Mouse (Mus musculus) brain, embryonic 14.5 days (tissue): ENCODE results near the gene Cdh1.

ENCODE experiments used
- CTCF ChIP-seq: fragments of 200-500 bp; IDR thresholded peaks from 2 replicates; pipeline ENCODE4 v1.5.1; 2012; ENCODE audit warnings: inconsistent platforms, mild to moderate bottlenecking, moderate library complexity, borderline replicate concordance; ENCODE audit not compliant: insufficient read depth, insufficient read length; ENCODE audit errors: extremely low read depth
- POLR2A ChIP-seq: fragments of 200-500 bp; IDR thresholded peaks from 2 replicates; pipeline ENCODE4 v1.6.1; 2012; ENCODE audit warnings: mild to moderate bottlenecking, inconsistent platforms, borderline replicate concordance; ENCODE audit not compliant: poor library complexity, insufficient read depth, insufficient read length, severe bottlenecking; ENCODE audit errors: extremely low read depth

DNA sequence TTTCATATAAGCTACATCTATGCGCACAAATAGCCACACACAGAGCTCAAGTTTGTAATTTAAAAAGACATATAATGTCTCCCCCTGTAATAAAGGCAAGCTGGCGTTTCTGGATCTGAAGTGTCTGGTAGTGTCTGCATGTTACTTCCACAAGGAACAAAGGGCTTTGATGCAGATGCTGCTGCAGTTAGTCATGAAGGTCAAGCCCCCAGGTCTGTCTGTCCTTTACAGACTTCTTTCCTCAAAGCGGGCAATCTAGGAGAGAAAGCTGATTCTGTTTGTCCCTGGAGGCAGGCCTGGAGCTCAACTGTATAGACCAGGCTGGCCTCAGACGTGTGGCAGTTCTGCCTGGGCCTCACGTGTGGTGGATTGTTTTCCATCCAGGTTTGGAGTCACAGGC, 26.3 kb downstream of the Cdh1 start:
- TF ChIP-seq CTCF (no peak), POLR2A (no peak)
